Mouse (Mus musculus) CD8-positive naive resting alpha-beta T cell, adult 2 months (primary cell): ENCODE measurements at regions not wholly inside any gene's neighbourhood (a gene's known extent, or its start where the extent isn't known, plus 50 kb on each side); places are given as distances from the start of the nearest gene placed in this dataset.

ENCODE experiments used
- DNase-seq, 2 experiments: peaks; one replicate each; pipeline ENCODE4 v3.0.0; 2022; ENCODE audit warnings: low read depth in 2 of 2, low spot score in 2 of 2

DNA sequence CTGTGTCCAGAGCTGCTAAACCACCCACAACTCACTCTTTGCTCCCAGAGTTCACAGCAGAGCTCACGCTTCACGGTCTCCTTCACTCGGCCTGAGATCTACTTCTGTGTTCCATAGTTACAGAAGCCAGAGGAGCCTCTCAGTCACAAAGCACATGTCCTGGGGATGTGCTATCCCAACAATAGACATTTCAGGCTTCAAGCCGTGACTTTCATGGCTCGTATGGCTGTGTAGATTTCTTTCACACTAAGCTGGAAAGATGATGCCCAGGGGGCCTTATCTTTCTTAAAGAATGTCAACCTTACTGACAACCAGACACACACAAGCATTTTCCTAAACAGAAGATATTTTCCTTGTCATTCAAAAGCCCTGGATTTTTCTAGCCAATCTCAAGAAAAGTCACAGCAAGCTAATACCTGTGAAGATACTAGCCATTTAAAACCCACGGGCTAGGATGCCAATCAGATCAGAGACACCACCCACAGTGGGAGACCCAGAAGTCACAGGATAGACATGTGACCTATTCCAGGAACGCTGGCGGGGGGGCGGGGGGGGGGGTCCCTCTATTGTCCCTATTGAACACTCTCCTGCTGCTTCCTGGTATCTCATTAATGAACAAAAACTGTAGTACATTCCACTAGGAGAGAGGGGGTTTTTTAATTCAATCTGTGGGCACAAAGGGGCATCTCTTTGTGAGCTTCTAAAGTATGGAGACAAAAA is 98.8 kb upstream of the Mapk10 start:
- no peak for DNase-seq

DNA sequence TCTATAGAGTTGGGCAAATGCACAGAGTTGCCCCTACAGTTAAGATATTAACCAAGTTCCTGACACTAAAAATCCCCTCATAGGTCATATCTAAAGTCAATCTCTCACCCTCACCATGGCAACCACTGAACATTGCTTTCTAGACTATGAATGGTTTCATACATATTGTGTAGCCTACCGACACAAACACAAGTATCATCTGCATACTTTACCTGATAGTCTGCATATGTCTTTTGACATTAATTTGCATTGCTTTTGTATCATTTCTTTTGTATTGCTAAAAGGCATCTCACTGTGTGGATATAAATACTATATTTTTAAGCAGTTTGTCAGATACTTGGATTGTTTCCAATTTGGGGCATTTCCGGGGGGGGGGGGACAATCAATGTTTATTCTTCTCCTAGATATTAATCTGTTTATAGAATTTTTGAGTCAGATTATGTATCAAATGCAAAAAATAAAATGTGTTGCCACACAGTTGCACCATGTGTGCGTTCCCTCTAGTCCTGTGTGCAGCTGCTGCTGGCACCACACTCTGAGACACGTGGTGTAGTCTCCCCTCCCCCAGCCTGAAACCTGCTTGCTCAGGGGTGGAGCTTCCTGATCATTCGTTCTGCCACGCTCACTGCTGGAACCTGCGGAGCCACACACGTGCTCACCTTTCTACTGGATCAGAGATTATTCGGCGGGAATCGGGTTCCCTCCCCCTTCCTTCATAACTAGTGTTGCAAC is 94.7 kb upstream of the Mapk10 start:
- DNase-seq = no peak

DNA sequence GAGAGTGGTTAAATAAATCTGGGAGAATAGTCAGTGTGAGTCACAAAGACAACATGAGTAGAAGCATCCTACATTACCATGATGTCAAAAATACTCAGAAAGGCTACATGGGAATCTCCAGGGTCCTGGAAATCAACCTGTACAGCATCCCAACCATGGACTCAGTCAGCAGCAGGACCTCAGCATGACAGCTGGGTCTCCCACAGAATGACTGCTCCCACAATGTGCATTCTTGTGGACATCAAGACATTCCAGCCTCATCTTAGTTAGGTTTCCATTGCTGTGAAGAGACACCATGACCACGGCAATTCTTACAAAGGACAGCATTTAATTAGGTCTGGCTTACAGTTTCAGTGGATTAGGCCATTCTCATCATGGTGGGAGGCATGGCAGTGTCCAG is 93.8 kb upstream of the Mapk10 start:
- DNase-seq = no peak

DNA sequence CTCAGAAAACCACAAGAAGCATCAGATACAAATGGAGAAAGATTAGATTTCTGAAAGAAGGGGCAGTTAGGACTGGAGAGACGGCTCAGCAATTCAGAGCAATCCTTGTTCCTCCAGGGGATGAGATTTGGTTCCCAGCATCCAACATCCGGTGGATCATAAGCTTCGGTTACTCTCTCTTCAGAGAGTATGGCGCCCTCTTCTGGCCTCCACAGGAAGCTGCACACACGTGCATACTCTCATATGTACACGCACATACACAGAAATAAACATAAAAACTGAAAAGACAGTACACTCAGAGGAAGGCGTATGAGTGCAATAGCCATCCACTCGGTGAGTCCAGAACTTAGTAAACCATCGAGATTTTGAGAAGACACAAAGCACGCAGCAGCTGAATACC is 91.6 kb upstream of the Mapk10 start:
- no peak for DNase-seq

DNA sequence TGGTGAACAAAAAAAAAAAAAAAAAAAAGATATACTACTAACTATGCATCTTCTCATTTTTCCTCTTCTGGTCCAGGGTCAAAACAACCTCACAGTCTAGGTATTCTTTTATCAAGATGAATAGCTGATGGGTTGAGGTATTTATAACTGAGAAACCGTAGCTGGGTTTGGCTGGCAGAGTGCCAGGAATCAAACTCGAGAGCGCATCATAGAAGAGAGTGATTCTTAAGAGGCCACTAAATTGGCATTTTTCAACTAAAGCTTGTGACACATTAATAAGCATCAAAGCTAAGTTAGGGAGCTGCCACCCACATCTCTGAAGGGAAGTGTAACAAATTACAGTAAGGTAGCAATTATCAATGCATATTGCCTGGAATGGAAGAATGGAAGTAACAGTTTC is 90.2 kb upstream of the Mapk10 start:
- DNase-seq = no peak

DNA sequence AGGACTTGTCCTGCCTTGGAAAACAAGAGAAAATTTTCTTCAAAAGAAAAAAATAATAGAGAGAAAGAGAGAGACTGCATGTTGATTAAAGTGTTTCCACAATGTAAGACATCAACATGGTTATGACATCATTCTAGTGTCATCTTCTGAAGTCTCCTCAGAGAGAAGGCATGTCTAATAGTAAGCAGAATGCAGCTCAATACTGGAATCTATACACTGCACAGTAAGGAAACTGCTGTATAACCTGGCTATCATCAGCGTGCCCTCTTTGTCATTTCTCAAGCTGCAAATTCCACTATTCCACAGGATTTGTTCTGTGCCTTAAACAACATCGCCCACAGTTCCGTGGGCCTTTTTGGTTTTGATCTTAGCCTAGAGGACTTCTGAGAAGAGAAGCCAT is 82.8 kb upstream of the Mapk10 start:
- no peak for DNase-seq

DNA sequence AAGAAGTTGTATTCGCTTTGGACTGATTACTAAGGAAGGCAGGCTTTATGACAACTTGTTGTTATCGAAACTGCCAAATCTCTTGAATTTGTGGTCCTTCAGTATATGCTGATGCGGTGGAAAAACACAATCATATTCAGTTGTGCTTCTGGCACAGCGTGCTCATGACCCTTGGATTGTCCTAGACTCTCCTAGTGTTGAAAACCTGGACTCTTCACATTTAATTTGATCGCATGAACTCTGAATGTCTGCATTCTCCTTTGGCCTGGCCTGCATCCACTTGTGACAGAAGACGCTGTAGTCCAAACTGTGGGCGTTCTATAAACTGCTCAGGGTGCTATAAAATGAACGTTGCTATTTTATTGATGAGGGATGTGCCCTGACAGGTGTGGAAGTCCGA is 80.6 kb upstream of the Mapk10 start:
- no peak for DNase-seq

DNA sequence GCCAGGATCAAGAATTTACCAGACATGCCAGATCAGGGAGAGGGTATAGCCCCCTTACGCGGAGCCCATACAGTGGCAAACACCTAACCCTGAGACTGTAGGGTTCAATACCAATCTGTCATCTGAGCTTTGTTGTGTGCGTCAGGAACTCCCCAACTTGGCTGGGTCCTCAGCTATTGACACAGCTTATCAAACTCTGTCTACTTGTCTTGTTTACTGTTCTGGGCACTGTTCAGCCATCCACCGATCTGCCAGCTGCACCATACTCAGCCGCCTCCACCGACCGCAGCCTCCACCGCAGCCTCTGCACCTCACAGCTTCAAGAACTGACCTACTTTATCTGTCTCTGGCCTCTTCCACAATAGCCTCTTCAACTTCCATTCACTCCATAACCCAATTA is 80.1 kb upstream of the Mapk10 start:
- DNase-seq = no peak

DNA sequence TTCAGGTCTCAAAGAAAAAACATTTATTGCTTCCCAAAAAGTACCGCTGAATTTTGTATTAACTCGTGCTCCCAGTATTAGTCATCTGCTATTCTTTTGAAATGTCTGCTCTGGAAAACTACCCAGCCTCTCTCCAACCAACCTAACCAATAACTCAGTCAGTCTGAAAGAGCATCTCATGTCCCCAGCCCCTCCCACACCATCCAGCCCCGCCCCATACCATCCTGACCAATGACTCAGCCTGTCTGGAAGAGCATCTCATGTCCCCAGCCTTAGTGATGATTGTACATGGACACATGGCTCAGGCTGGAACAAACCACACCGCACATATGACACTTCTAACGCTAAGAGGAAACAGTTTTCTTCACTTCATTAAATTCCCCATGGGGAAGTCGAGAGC is 58.1 kb upstream of the Mapk10 start:
- DNase-seq = no peak

DNA sequence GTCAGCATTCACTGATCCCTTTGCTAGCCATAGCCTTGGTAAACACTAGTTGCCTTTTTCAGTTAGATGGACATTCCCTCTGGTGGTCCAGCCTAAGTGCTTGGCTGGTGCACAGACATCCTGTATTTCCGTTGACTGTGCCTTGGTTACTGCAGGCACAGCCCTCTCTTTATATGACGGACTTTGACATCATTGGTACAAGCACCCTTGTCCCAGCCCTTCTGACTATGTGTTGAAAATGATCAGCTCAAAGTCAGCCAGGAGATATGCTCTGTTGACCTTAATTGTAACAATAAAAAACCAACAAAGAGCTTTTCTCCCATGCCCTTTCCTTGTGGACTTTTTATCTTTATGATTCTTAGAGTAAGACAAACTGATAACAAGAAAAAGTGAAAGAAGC is 53.8 kb upstream of the Mapk10 start:
- no peak for DNase-seq

DNA sequence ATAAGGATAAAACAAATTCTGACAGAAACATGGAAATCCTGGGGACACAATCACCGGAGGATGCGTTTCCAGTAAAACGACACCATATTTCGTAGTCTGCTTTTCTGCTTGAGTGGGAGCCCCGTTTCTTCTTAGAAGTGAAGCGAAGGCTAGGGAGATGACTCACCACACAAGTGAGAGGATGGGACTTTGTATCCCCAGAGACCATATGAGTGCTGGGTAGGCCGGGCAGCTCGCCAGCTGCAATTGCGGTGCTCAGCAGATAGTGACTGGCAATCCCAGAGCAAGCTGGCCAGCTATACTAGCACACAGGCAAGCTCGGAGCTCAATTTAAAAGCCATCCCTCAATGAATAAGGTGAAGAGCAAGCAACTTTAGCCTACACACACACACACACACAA is 50.3 kb upstream of the Mapk10 start:
- DNase-seq = no peak
